Mouse (Mus musculus) embryonic facial prominence, embryonic 10.5 days (tissue): ENCODE results near the gene Zcchc13. TPM values are rescaled to one million over a fixed set of nuclear protein-coding genes. Genes with fewer than 3 reads are reported as not detected.

ENCODE experiments used
- DNase-seq: peaks from one replicate; pipeline ENCODE4 v3.0.0-alpha.2; 2017; ENCODE audit warnings: low spot score
- H3K27ac ChIP-seq: fragments of 300-500 bp; sonication (generic); replicated peaks from 2 replicates; pipeline ENCODE4 v1.5.1; 2016; ENCODE audit warnings: mild to moderate bottlenecking
- H3K27me3 ChIP-seq: fragments of 300-500 bp; sonication (generic); replicated peaks from 2 replicates; pipeline ENCODE4 v1.6.1; 2016; ENCODE audit warnings: low read depth, mild to moderate bottlenecking; ENCODE audit not compliant: poor library complexity, severe bottlenecking
- H3K36me3 ChIP-seq: fragments of 300-500 bp; sonication (generic); replicated peaks from 2 replicates; pipeline ENCODE4 v1.6.1; 2016; ENCODE audit warnings: mild to moderate bottlenecking, moderate library complexity
- H3K4me1 ChIP-seq: fragments of 300-500 bp; sonication (generic); 2 replicates; pipeline ENCODE4 v1.6.1; 2016
- H3K4me3 ChIP-seq: fragments of 300-500 bp; sonication (generic); 2 replicates; pipeline ENCODE4 v1.5.1; 2016; ENCODE audit warnings: mild to moderate bottlenecking, moderate library complexity
- H3K9me3 ChIP-seq: fragments of 300-500 bp; sonication (generic); 2 replicates; pipeline ENCODE4 v1.6.1; 2016; ENCODE audit warnings: mild to moderate bottlenecking
- WGBS: fragments of 180-500 bp; shearing (Covaris S2); methylation state at CpG from one replicate; pipeline ENCODE4 v1.1.7; 2016; 5-methylcytosine and 5-hydroxymethylcytosine counted together
- polyA plus RNA-seq: library from polyadenylated mRNA; unstranded; fragments of >200 nt; fragmentation: Nextera tagmentation; extraction: Ambion mirVana; gene quantifications from 2 replicates; pipeline ENCODE4 v1.2.1, GENCODE M21; 2016

Zcchc13 gene
- polyA plus RNA-seq = not detected in 2 replicates

DNA sequence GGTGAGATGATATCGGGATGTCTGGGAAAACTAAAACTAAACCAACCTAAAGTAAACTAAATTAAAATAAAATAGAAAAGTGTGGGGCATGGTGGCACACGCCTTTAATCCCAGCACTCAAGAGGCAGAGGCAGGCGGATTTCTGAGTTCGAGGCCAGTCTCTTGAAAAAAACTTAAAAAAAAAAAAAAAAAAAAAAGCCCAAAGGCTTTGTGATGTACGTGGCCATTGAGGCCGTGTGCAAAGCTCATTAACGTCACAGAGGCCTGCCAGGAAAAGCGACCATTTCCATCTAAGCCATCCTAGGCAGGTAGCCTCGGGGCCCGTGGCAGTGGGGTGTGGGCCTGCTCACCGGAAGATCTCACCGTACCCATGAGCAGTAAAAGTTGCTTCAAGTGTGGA lies at the start of gene Zcchc13:
Zcchc13 (plus strand) TSS at position 284 of the 400 bp plus-strand sequence.
- WGBS = 88% methylated on average over 12 of the region's 12 CpGs
- Histone ChIP-seq H3K4me1 (no peaks in the 10 kb centered on the region), H3K36me3 (no peaks in the 10 kb centered on the region), H3K4me3 (no peak within 1 kb of the TSS), H3K27me3 (peaks cover 43% of the 10 kb centered on the region), H3K27ac (no peak within 1 kb of the TSS), H3K9me3 (no peaks in the 10 kb centered on the region)
- no peak for DNase-seq

DNA sequence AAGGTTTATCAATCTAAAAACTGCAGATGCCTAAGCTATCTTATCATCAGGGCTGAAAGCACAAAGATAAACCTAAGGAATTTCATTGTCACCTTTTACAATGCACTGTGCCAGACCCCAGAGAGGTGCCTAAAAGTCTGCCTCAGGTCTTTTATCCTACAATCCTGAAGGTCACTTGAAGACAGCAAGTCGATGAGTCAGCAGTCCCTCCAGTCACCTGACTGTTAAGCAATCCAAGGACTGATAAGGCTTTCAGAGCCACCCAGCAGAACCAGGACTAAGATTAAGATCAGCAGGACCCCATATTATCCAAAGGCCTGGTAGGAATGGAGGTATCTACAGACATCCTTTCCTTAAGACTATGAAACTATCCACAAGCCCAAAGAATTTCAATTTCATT lies 46.1 kb upstream of the Zcchc13 start:
- no peaks in the 10 kb centered on the region for H3K27me3 ChIP-seq
- no peaks in the 10 kb centered on the region for H3K4me1 ChIP-seq
- no peaks in the 10 kb centered on the region for H3K9me3 ChIP-seq
- H3K27ac ChIP-seq = no peak overlapping the region
- WGBS = 86% methylated on average over 1 of the region's 1 CpGs
- H3K4me3 ChIP-seq = no peak overlapping the region
- DNase-seq = no peak
- peaks cover 66% of the 10 kb centered on the region for H3K36me3 ChIP-seq

DNA sequence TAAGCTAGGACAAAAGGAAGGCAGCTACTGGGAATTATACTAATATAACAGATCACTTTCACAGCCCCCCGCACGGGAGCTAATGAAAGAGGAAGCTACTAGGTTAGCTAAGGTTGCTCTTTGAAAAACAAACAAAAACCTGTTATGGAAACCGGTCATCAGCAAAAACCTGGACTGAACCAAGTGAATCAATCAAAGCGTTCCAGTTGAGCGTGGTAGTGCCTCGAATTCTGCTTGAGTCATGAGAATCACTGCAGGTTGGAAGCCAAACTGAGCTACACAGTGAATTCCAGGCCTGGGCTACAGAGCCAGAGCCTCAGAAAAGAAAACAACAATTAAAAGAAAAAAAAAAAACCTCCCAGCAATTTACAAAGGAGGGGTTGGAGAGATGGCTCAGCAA lies 38.3 kb upstream of the Zcchc13 start:
- Histone ChIP-seq H3K4me3 (no peak overlapping the region), H3K36me3 (peaks cover 92% of the 10 kb centered on the region), H3K27me3 (no peaks in the 10 kb centered on the region), H3K4me1 (no peaks in the 10 kb centered on the region), H3K27ac (no peak overlapping the region), H3K9me3 (no peaks in the 10 kb centered on the region)
- 86% methylated on average over 6 of the region's 6 CpGs for WGBS
- DNase-seq = no peak

- H3K4me3 ChIP-seq = no peak overlapping the region
Measured at GRCm38 (mm10) chrX:103602553-103602952, 27.8 kb upstream of the Zcchc13 start.

GRCm38 (mm10) chrX:103604211-103604610 lies 26.2 kb upstream of the Zcchc13 start:
- Histone ChIP-seq H3K27ac (no peak overlapping the region), H3K36me3 (peaks cover 94% of the 10 kb centered on the region), H3K4me3 (no peak overlapping the region), H3K27me3 (no peaks in the 10 kb centered on the region), H3K4me1 (no peaks in the 10 kb centered on the region), H3K9me3 (no peaks in the 10 kb centered on the region)
- DNase-seq = no peak
- WGBS = 91% methylated on average over 5 of the region's 5 CpGs

More at GRCm38 (mm10) chrX:103602553-103602952, 27.8 kb upstream of the Zcchc13 start:
- H3K9me3 ChIP-seq = no peaks in the 10 kb centered on the region
- no peaks in the 10 kb centered on the region for H3K27me3 ChIP-seq
- no peaks in the 10 kb centered on the region for H3K4me1 ChIP-seq
- no peak overlapping the region for H3K27ac ChIP-seq
- WGBS = 98% methylated on average over 5 of the region's 5 CpGs
- no peak for DNase-seq
- peaks cover 99% of the 10 kb centered on the region for H3K36me3 ChIP-seq

GRCm38 (mm10) chrX:103605473-103605872 lies 24.9 kb upstream of the Zcchc13 start:
- Histone ChIP-seq H3K27ac (no peak overlapping the region), H3K4me1 (no peaks in the 10 kb centered on the region), H3K9me3 (no peaks in the 10 kb centered on the region), H3K27me3 (no peaks in the 10 kb centered on the region), H3K4me3 (no peak overlapping the region), H3K36me3 (peaks cover 94% of the 10 kb centered on the region)
- WGBS = 93% methylated on average over 8 of the region's 8 CpGs
- DNase-seq = no peak

GRCm38 (mm10) chrX:103610401-103610800 lies 20.0 kb upstream of the Zcchc13 start:
- H3K9me3 ChIP-seq = no peaks in the 10 kb centered on the region
- DNase-seq = no peak
- peaks cover 82% of the 10 kb centered on the region for H3K36me3 ChIP-seq
- H3K27ac ChIP-seq = no peak overlapping the region
- 94% methylated on average over 5 of the region's 5 CpGs for WGBS
- H3K4me1 ChIP-seq = no peaks in the 10 kb centered on the region
- no peak overlapping the region for H3K4me3 ChIP-seq
- no peaks in the 10 kb centered on the region for H3K27me3 ChIP-seq

- WGBS = 96% methylated on average over 2 of the region's 2 CpGs
- H3K27ac ChIP-seq = no peak overlapping the region
- peaks cover 71% of the 10 kb centered on the region for H3K36me3 ChIP-seq
- H3K9me3 ChIP-seq = no peaks in the 10 kb centered on the region
- no peak for DNase-seq
- no peak overlapping the region for H3K4me3 ChIP-seq
- H3K4me1 ChIP-seq = 0 out of 2 replicates have a peak, but pooled peaks cover 5% of the 10 kb centered on the region
- H3K27me3 ChIP-seq = no peaks in the 10 kb centered on the region
Measured at GRCm38 (mm10) chrX:103611462-103611861, 18.9 kb upstream of the Zcchc13 start.

DNA sequence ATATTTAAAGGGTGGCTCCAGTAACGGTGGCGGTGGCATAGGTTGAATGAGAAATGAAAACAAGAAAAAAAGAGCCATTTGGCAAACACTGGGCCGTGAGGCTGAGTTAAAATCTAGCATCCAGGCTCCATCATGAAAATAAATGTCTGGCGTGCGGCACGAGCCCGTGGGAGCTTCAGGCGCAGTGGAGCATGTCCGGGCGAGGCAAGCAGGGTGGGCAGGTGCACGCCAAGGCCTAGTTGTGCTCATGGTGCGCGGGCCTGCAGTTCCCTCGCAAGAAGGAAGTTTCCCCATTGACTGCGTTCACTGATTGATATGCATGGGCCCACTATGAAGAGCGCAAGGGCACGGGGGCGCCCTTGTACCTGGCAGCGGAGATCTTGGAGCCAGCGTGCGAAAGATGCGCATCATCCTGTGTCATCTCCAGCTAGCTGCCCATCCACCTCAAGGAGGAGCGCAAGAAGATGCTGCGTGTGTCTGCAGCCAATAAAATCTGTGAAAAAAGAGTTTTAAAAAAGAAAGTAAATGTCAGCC lies 15.6 kb upstream of the Zcchc13 start:
- no peaks in the 10 kb centered on the region for H3K27me3 ChIP-seq
- no peaks in the 10 kb centered on the region for H3K9me3 ChIP-seq
- no peak overlapping the region for H3K4me3 ChIP-seq
- no peak for DNase-seq
- H3K36me3 ChIP-seq = peaks cover 44% of the 10 kb centered on the region
- peaks cover 9% of the 10 kb centered on the region for H3K4me1 ChIP-seq
- no peak overlapping the region for H3K27ac ChIP-seq
- 93% methylated on average over 24 of the region's 24 CpGs for WGBS

DNA sequence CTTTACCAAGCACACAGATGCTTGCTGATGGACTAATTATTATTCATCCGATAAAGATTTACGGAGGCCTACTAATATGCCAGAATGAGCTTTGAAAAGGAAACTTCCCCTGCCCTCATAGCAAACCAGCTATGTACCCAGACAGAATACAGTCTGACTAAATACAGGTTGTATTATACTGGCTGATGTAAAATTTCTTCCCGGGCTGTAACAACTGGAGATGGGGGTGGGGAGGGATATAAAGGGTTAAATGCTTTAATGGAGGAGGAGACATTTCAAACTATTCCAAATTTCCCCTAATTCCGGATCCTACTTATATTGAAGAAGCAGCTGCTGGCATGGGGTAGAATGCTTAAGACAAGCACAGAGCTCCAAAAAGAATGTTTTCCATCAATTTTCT lies 14.9 kb upstream of the Zcchc13 start:
- H3K27ac ChIP-seq = peak overlapping the region; percentile 89; the same call in 1 of the 2 replicates
- H3K4me1 ChIP-seq = peaks cover 9% of the 10 kb centered on the region
- peak overlapping the region; percentile 59 for H3K4me3 ChIP-seq
- DNase-seq = no peak
- 84% methylated on average over 4 of the region's 4 CpGs for WGBS
- no peaks in the 10 kb centered on the region for H3K27me3 ChIP-seq
- peaks cover 37% of the 10 kb centered on the region for H3K36me3 ChIP-seq
- H3K9me3 ChIP-seq = no peaks in the 10 kb centered on the region

DNA sequence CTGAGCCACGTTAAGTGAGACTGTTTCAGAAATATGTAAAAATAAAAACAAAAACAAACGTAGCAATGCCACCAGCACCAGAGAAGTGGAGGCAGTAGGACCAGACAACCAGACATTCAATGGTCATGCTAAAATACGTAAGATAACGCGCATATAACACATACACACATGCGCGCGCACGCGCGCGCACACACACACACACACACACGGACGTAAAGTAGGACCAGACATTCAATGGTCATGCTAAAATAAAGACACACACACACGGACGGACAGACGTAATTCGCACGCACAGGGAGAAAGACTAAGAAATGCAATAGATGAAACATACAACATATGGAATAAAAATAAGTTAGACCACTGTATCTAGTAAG lies 14.2 kb upstream of the Zcchc13 start:
- Histone ChIP-seq H3K27me3 (no peaks in the 10 kb centered on the region), H3K36me3 (peaks cover 31% of the 10 kb centered on the region), H3K27ac (peak overlapping the region; percentile 89), H3K4me1 (peaks cover 9% of the 10 kb centered on the region), H3K4me3 (peak overlapping the region; percentile 59), H3K9me3 (no peaks in the 10 kb centered on the region)
- WGBS = 48% methylated on average over 19 of the region's 19 CpGs
- DNase-seq = peak; percentile 50

- peaks cover 13% of the 10 kb centered on the region for H3K4me1 ChIP-seq
- peaks cover 25% of the 10 kb centered on the region for H3K36me3 ChIP-seq
- no peaks in the 10 kb centered on the region for H3K9me3 ChIP-seq
- 2% methylated on average over 38 of the region's 50 CpGs for WGBS
- DNase-seq = peak; percentile 90
- no peaks in the 10 kb centered on the region for H3K27me3 ChIP-seq
- H3K27ac ChIP-seq = peak overlapping the region; percentile 89
- H3K4me3 ChIP-seq = peak overlapping the region; percentile 59
Measured at GRCm38 (mm10) chrX:103616536-103617404, 13.6 kb upstream of the Zcchc13 start.
